Mouse (Mus musculus) stomach, embryonic 15.5 days (tissue): ENCODE measurements around the gene Kat5. TPM values are rescaled to one million over a fixed set of nuclear protein-coding genes. Genes with fewer than 3 reads are reported as not detected.

ENCODE experiments used
- ATAC-seq: fragments of 200-750 bp; cut with Nextera tagmentation; 2 replicates; pipeline ENCODE4 v1.8.0; 2017; ENCODE audit warnings: low read depth, moderate number of reproducible peaks, moderate TSS enrichment; ENCODE audit not compliant: insufficient read depth, low FRiP score
- H3K27ac ChIP-seq: fragments of 300-500 bp; sonication (generic); 2 replicates; pipeline ENCODE4 v1.5.1; 2015; ENCODE audit warnings: mild to moderate bottlenecking, inconsistent platforms
- H3K27me3 ChIP-seq: fragments of 300-500 bp; sonication (generic); replicated peaks from 2 replicates; pipeline ENCODE4 v1.6.1; 2015; ENCODE audit warnings: inconsistent platforms
- H3K36me3 ChIP-seq: fragments of 300-500 bp; sonication (generic); 2 replicates; pipeline ENCODE4 v1.6.1; 2015; ENCODE audit warnings: inconsistent platforms
- H3K4me1 ChIP-seq: fragments of 300-500 bp; sonication (generic); 2 replicates; pipeline ENCODE4 v1.6.1; 2015; ENCODE audit warnings: inconsistent platforms
- H3K4me2 ChIP-seq: fragments of 300-500 bp; sonication (generic); 2 replicates; pipeline ENCODE4 v1.6.1; 2015; ENCODE audit warnings: mild to moderate bottlenecking, inconsistent platforms
- H3K4me3 ChIP-seq: fragments of 300-500 bp; sonication (generic); replicated peaks from 2 replicates; pipeline ENCODE4 v1.5.1; 2015; ENCODE audit warnings: inconsistent platforms
- H3K9ac ChIP-seq: fragments of 300-500 bp; sonication (generic); 2 replicates; pipeline ENCODE4 v1.6.1; 2015; ENCODE audit warnings: inconsistent platforms
- H3K9me3 ChIP-seq: fragments of 300-500 bp; sonication (generic); 2 replicates; pipeline ENCODE4 v1.6.1; 2016; ENCODE audit warnings: inconsistent platforms
- WGBS: fragments of 180-500 bp; shearing (Covaris S2); methylation state at CpG from one replicate; pipeline ENCODE4 v1.1.7; 2015; 5-methylcytosine and 5-hydroxymethylcytosine counted together
- polyA plus RNA-seq: library from polyadenylated mRNA; unstranded; fragments of >200 nt; fragmentation: Nextera tagmentation; extraction: Ambion mirVana; gene quantifications from 2 replicates; pipeline ENCODE4 v1.2.1, GENCODE M21; 2015

Gene Kat5
- polyA plus RNA-seq, 1 experiment from 2014 or later, result 42.2 TPM

DNA sequence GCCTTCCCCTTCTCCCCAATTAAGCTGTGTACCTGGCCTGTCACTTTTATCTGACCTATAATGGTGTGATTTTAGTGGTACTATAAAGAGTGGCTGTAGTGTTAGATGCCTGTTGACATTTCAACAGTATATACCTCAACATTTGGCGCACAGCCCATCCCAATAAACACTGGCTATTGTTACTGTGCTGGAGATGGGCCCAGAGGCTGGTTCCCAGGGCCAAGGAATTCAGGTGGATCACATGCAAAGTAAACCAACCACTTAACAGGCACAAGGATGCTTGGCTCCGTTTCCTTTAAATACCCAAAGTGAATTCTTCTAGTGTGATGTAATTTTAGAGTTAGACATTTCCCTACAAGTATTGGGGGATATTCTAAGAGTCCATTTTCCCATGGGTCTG is 4.9 kb upstream of the Kat5 start:
- Histone ChIP-seq H3K4me2 (no peak overlapping the region), H3K4me1 (peaks cover 7% of the 10 kb centered on the region), H3K27ac (no peak overlapping the region), H3K9me3 (no peaks in the 10 kb centered on the region), H3K36me3 (no peaks in the 10 kb centered on the region), H3K9ac (no peak overlapping the region), H3K27me3 (no peaks in the 10 kb centered on the region), H3K4me3 (no peak overlapping the region)
- WGBS, result 48% methylated on average over 2 of the region's 2 CpGs
- no peak for ATAC-seq

DNA sequence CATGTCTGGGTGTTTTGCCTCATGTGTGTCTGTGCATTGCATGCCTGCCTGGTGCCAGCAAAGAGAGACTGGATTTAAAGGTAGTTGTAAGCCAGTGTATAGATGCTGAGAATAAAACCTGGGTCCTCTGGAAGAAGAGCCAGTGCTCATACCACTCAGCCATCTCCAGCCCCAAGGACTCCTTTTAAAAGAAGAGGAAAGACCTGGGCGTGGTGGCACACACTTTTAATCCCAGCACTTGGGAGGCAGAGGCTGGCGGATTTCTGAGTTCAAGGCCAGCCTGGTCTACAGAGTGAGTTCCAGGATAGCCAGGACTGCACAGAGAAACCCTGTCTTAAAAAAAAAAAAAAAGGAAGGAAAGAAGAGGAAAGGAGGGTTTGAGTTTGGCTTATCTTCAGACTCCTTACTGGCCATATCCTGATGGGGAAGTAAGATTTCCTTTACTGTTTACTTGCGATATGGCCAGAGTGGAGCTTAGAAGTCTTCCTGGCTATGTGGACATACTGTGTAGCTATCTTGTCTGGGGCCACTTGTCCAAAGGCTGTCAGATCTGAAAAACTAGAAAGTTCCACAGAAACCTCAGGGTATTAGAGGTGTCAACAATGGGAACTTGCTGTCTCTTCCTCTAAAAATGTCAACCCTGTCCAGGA is 2.9 kb upstream of the Kat5 start:
- H3K9me3 ChIP-seq, result no peaks in the 10 kb centered on the region
- H3K4me3 ChIP-seq, result no peak overlapping the region
- no peak overlapping the region for H3K27ac ChIP-seq
- no peak for ATAC-seq
- peaks cover 18% of the 10 kb centered on the region for H3K4me1 ChIP-seq
- no peak overlapping the region for H3K4me2 ChIP-seq
- H3K36me3 ChIP-seq, result peaks cover 6% of the 10 kb centered on the region
- WGBS, result 65% methylated on average over 3 of the region's 3 CpGs
- H3K27me3 ChIP-seq, result no peaks in the 10 kb centered on the region
- H3K9ac ChIP-seq, result no peak overlapping the region

DNA sequence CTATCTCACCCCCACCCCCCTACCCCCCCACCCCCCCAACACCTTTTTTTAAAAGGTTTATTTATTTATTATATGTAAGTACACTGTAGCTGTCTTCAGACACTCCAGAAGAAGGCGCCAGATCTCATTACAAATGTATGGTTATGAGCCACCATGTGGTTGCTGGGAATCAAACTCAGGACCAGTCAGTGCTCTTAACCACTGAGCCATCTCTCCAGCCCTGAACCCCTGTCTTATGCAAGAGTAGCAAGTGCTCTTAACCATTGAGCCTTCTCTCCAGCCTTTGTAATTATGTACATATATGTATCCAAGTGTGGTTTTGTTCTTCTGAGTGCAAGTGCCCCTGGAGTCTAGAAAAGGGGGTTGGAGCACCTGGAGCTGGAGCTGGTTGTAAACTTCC is 1.9 kb upstream of the Kat5 start:
- H3K36me3 ChIP-seq, result peaks cover 15% of the 10 kb centered on the region
- H3K4me3 ChIP-seq, result no peak overlapping the region
- H3K9ac ChIP-seq, result no peak overlapping the region
- no peak overlapping the region for H3K27ac ChIP-seq
- WGBS, result 88% methylated on average over 1 of the region's 1 CpGs
- peaks cover 18% of the 10 kb centered on the region for H3K4me1 ChIP-seq
- no peak for ATAC-seq
- no peak overlapping the region for H3K4me2 ChIP-seq
- no peaks in the 10 kb centered on the region for H3K27me3 ChIP-seq
- H3K9me3 ChIP-seq, result no peaks in the 10 kb centered on the region

GRCm38 (mm10) chr19:5609171-5609546 is 878 bp downstream of the Kat5 start:
- Histone ChIP-seq H3K9ac (peak overlapping the region; percentile 84), H3K36me3 (peaks cover 43% of the 10 kb centered on the region), H3K9me3 (no peaks in the 10 kb centered on the region), H3K4me1 (peaks cover 20% of the 10 kb centered on the region), H3K4me2 (peak overlapping the region; percentile 82), H3K4me3 (peak overlapping the region; percentile 79), H3K27me3 (no peaks in the 10 kb centered on the region), H3K27ac (peak overlapping the region; percentile 98)
- no peak for ATAC-seq
- WGBS, result 49% methylated on average over 10 of the region's 10 CpGs

GRCm38 (mm10) chr19:5608707-5609106 is 1.3 kb downstream of the Kat5 start:
- peaks cover 21% of the 10 kb centered on the region for H3K4me1 ChIP-seq
- H3K9me3 ChIP-seq, result no peaks in the 10 kb centered on the region
- WGBS, result 92% methylated on average over 13 of the region's 13 CpGs
- H3K36me3 ChIP-seq, result peaks cover 47% of the 10 kb centered on the region
- no peak for ATAC-seq
- no peak overlapping the region for H3K9ac ChIP-seq
- no peaks in the 10 kb centered on the region for H3K27me3 ChIP-seq
- peak overlapping the region; percentile 79 for H3K4me3 ChIP-seq
- no peak overlapping the region for H3K27ac ChIP-seq
- peak overlapping the region; percentile 82 for H3K4me2 ChIP-seq

GRCm38 (mm10) chr19:5607705-5608410 is 2.2 kb downstream of the Kat5 start:
- Histone ChIP-seq H3K27ac (no peak overlapping the region), H3K36me3 (peaks cover 52% of the 10 kb centered on the region), H3K4me2 (no peak overlapping the region), H3K27me3 (no peaks in the 10 kb centered on the region), H3K4me1 (peaks cover 26% of the 10 kb centered on the region), H3K9me3 (no peaks in the 10 kb centered on the region), H3K4me3 (no peak overlapping the region), H3K9ac (no peak overlapping the region)
- 94% methylated on average over 26 of the region's 26 CpGs for WGBS
- no peak for ATAC-seq

- H3K27ac ChIP-seq, result no peak overlapping the region
- 85% methylated on average over 8 of the region's 8 CpGs for WGBS
- no peak overlapping the region for H3K4me2 ChIP-seq
- peaks cover 52% of the 10 kb centered on the region for H3K36me3 ChIP-seq
- no peak overlapping the region for H3K9ac ChIP-seq
- ATAC-seq, result no peak
- no peaks in the 10 kb centered on the region for H3K9me3 ChIP-seq
- no peak overlapping the region for H3K4me3 ChIP-seq
- no peaks in the 10 kb centered on the region for H3K27me3 ChIP-seq
- peaks cover 31% of the 10 kb centered on the region for H3K4me1 ChIP-seq
Observed at GRCm38 (mm10) chr19:5606196-5606595, 3.8 kb downstream of the Kat5 start.

DNA sequence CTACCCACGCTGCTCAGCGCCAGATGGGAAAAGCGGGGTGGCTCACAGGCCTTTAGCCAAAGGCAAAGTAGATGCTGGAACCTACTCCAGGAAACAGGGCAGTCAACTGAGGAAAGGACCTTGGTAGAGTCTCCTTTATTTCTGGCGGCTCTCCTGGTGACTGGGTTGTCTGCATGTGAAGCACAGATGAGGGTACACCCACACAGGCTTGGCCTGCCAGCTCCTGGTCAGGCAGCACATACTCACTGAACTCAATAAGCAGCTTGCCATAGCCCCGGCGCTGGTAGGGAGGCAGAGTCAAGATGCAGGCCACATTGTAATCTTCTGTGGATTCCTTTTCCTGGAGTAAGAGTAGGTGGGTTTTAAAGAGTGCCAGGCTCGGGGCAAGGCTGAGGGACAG is 4.9 kb downstream of the Kat5 start:
- Histone ChIP-seq H3K27ac (no peak overlapping the region), H3K4me2 (no peak overlapping the region), H3K9ac (no peak overlapping the region), H3K9me3 (no peaks in the 10 kb centered on the region), H3K4me1 (peaks cover 24% of the 10 kb centered on the region), H3K4me3 (no peak overlapping the region), H3K36me3 (peaks cover 52% of the 10 kb centered on the region), H3K27me3 (no peaks in the 10 kb centered on the region)
- no peak for ATAC-seq
- 92% methylated on average over 7 of the region's 7 CpGs for WGBS

GRCm38 (mm10) chr19:5603664-5604063 is 6.4 kb downstream of the Kat5 start:
- H3K27me3 ChIP-seq, result no peaks in the 10 kb centered on the region
- H3K9ac ChIP-seq, result no peak overlapping the region
- 84% methylated on average over 7 of the region's 7 CpGs for WGBS
- no peak for ATAC-seq
- peaks cover 18% of the 10 kb centered on the region for H3K4me1 ChIP-seq
- H3K27ac ChIP-seq, result no peak overlapping the region
- peaks cover 52% of the 10 kb centered on the region for H3K36me3 ChIP-seq
- H3K4me3 ChIP-seq, result no peak overlapping the region
- H3K4me2 ChIP-seq, result no peak overlapping the region
- no peaks in the 10 kb centered on the region for H3K9me3 ChIP-seq

- H3K9me3 ChIP-seq, result no peaks in the 10 kb centered on the region
- H3K27ac ChIP-seq, result peak within 1 kb of the TSS; percentile 82
- H3K36me3 ChIP-seq, result peaks cover 37% of the 10 kb centered on the region
- H3K9ac ChIP-seq, result peak within 1 kb of the TSS; percentile 86
- ATAC-seq, result peak; percentile 87
- WGBS, result under 1% methylated on average over 64 of the region's 64 CpGs
- peaks cover 13% of the 10 kb centered on the region for H3K4me1 ChIP-seq
- H3K4me3 ChIP-seq, result peak within 1 kb of the TSS; percentile 80
- peak within 1 kb of the TSS; percentile 84 for H3K4me2 ChIP-seq
- no peaks in the 10 kb centered on the region for H3K27me3 ChIP-seq
Observed at GRCm38 (mm10) chr19:5601752-5602541, 8.1 kb downstream of the Kat5 start, which contains the start of gene Rnaseh2c. Rnaseh2c (plus strand) TSS chr19:5601873.

GRCm38 (mm10) chr19:5599224-5599623 is 10.8 kb downstream of the Kat5 start:
- Histone ChIP-seq H3K9ac (no peak overlapping the region), H3K4me2 (no peak overlapping the region), H3K4me1 (peaks cover 12% of the 10 kb centered on the region), H3K27ac (no peak overlapping the region), H3K36me3 (peaks cover 10% of the 10 kb centered on the region; the same call in 1 of the 2 replicates), H3K27me3 (no peaks in the 10 kb centered on the region), H3K4me3 (no peak overlapping the region), H3K9me3 (no peaks in the 10 kb centered on the region)
- ATAC-seq, result no peak
- WGBS, result 72% methylated on average over 4 of the region's 4 CpGs

DNA sequence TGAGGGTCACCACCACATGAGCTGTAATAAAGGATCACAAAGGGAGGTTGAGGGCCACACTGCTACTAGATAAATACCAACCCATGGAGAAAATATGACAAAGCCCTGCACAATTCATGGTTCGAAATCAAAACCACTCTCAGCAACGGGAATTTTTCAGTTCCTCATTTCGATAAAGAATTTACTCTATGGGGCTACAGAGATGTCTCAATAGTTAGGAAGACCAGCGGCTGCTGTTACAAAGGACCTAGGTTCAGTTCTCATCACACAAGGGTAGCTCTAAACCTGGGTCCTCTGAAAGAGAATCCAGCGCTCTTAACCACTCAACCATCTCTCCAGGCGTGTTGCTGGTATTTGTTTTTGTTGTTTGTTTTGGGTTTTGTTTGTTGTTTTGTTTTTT is 18.1 kb downstream of the Kat5 start:
- no peaks in the 10 kb centered on the region for H3K4me1 ChIP-seq
- 83% methylated on average over 6 of the region's 6 CpGs for WGBS
- ATAC-seq, result no peak

More for the DNA sequence above, 18.1 kb downstream of the Kat5 start:
- Histone ChIP-seq H3K4me2 (no peak overlapping the region), H3K9ac (no peak overlapping the region), H3K27ac (no peak overlapping the region), H3K4me3 (no peak overlapping the region), H3K27me3 (no peaks in the 10 kb centered on the region), H3K9me3 (no peaks in the 10 kb centered on the region), H3K36me3 (no peaks in the 10 kb centered on the region)
